Mouse (Mus musculus): ENCODE data around the gene 1700029P11Rik. TPM values are rescaled to one million over a fixed set of nuclear protein-coding genes. Genes with fewer than 3 reads are reported as not detected.
"Not testable (repeated sequence)": the region's sequence is repeated elsewhere in the genome, so short reads cannot be mapped to it uniquely, and the experiment has no call there.

The 1700029P11Rik gene
- total RNA-seq, 2 experiments from 2014 or later, result not detected

DNA sequence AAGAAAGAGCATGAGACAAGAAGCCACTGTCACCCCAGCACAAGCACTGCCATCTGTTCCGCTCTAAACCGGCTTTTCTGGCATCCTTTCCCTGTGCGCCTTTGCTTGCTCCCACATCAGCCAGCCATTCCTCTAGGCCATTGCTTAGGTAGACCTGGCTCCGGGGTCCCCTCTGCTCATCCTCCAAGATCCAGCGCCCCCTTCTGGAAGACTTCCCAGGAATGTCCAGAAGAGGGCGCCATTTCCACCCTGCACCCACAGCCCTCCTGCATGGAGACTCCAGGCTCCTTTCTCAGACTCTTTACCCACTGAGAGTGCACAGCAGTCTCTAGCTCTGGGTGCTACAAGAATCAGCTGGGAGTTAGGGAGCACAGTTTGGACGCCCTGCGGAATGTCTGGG, 23.9 kb upstream of the 1700029P11Rik start:
- DNase-seq (ENCODE audit: low spot score in 2 of 2), result peak; percentile 48 to 49

DNA sequence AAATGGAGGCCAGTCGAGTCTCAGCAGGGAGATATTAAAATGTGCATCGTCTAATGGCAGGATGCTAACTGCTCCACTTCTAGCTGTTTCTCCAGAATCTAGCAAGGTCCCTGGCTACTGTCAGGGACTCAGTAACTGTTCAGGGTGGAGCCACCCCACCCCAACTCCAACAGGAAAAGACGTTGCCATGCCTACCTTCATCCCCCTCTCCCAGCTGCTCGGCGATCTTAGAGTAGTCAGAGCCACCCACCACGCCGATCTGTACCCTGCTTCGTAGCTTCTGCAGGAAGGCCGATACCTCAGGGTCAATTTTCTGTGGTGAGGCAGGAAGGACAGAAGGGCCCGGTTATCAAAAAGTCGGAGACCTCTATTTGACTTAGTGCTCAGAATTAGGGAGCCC, 22.7 kb upstream of the 1700029P11Rik start:
- no peak for DNase-seq (ENCODE audit: low spot score in 2 of 2)

DNA sequence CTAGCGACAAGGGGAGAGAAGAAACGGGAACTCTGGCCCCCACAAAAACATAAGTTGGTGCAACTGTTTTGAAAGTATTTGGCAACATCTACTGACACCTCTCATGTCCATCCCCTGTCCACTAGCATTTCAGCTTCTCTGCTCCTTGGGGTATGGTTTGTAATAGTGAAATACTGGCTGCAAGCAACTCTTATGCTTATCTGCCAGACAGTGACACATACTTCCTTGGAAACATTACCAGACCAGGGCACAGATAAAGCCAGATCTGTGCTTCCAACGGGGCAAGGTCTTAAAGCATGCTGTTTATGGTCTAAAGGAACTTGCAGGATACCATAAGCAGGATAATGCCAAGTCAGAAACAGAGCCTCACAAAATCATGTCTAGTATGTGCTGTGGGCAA, 21.4 kb upstream of the 1700029P11Rik start:
- no peak for DNase-seq (ENCODE audit: low spot score in 2 of 2)

- peak; percentile 95 to 97 for DNase-seq (ENCODE audit: low spot score in 2 of 2)
Observed at GRCm38 (mm10) chr15:81960171-81961077, 19.9 kb upstream of the 1700029P11Rik start, which contains the start of gene Pmm1. Pmm1 (minus strand) TSS chr15:81960930.

DNA sequence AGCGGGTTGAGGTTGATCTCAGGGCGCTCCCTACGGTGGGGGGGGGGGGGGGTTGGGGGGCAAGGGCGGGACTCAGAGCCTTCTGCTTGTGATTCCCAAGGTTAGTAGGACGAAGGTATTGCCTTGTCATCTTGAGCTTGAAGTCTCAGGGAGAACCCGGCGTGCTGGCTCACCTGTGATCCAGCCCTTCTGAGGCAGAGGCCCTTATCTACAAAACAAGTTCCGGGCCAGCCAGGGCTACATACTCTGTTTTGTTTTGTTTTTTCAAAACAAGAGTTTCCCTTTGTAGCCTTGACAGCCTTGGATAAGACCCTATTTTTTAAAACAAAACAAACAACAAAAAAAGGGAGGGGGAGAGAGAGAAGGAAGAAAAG, 19.3 kb upstream of the 1700029P11Rik start:
- no peak for DNase-seq (ENCODE audit: low spot score in 2 of 2)

GRCm38 (mm10) chr15:81964262-81964661, 16.1 kb upstream of the 1700029P11Rik start:
- no peak for DNase-seq (ENCODE audit: low spot score in 2 of 2)

DNA sequence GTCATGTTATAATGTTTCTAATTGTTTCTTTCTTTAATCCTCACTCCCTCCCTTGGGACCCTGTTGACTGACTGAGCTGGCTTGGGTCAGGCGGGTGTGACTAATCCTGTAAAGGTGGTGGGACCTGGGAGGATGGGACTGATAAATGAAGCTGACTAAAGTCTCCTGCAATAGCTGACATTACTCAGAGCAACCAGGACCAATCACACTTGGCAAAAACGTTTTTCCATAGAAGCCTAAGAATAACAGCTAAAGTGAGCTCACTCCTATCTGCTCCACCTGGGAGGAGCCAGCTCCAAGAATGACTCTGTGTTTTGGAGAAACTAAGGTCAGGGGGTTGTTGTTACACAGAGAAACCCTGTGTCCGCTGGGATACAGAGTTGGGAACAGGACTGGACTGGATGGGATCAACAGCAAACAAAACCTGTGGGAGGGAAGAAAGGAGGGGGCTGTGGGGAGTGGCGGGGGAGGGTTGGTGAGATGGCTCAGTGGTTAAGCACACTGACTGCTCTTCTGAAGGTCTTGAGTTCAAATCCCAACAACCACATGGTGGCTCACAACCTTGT, 15.3 kb upstream of the 1700029P11Rik start:
- DNase-seq (ENCODE audit: low spot score in 2 of 2), result no peak

GRCm38 (mm10) chr15:81966062-81966829, 14.1 kb upstream of the 1700029P11Rik start:
- no peak for DNase-seq (ENCODE audit: low spot score in 2 of 2)

DNA sequence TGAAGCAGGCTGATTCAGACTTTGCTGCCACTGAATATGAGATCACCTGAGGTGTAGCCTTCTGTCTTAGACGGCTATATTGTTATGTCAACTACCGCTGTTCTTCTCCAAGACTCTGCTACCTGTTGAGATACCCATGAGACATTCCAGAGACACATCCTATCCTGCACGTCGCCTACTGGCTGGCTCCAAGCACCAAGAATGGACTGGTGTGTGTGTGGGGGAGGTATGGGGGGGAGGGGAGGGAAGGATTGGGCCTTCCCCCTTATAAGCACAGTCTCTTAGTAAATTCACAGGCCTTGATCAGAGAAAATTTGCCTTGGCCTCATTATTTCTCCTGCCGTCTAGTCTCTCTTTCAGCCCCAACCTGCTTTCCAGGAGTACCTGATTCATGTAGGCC, 12.5 kb upstream of the 1700029P11Rik start:
- no peak for DNase-seq (ENCODE audit: low spot score in 2 of 2)

- no peak for DNase-seq (ENCODE audit: low spot score in 2 of 2)
Observed at GRCm38 (mm10) chr15:81968447-81968846, 11.9 kb upstream of the 1700029P11Rik start.

GRCm38 (mm10) chr15:81969173-81969572, 11.2 kb upstream of the 1700029P11Rik start:
- DNase-seq (ENCODE audit: low spot score in 2 of 2), result no peak

DNA sequence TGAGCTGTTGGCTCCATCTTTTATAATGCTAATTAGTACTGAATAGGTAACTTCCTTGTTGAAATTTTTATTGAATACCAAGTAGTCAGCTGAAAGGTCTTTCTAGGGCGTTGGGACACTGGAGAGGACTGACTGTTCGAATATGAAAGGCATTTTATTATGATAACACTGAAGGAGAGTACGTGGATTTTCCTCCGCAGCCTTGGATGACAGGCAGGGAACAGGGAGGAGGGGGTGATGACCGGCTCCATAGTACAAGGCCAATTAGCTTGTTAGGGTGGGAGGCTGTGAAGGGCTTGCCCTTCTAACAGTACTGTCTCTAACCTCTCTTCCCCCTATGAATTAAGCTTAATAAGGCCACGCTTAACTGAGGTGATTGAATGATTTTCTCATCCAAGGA, 10.7 kb upstream of the 1700029P11Rik start:
- DNase-seq (ENCODE audit: low spot score in 2 of 2), result not testable (repeated sequence)

- DNase-seq (ENCODE audit: low spot score in 2 of 2), result not testable (repeated sequence)
Observed at GRCm38 (mm10) chr15:81970498-81970897, 9.8 kb upstream of the 1700029P11Rik start.

DNA sequence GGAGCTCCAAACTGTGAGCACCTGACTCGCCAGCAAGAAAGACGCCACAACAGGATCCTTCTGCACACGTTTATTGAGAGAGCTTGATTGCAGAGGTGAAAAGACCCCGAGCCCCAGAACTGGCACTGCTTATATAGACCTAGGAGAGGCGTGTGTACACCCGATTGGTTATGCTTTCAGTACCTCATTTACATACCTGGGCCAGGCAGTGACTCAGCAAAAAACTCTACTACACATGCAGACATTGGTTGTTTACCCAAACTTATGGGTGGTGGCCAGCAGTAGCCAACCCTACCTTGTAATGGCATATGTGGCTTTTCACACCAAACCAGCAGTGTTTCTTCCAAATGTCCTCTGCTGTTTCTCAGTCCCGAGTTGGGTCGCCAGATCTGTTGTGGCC, 5.2 kb upstream of the 1700029P11Rik start:
- not testable (repeated sequence) for DNase-seq (ENCODE audit: low spot score in 2 of 2)

GRCm38 (mm10) chr15:81982173-81982572, 1.8 kb downstream of the 1700029P11Rik start:
- no peak for DNase-seq (ENCODE audit: low spot score in 2 of 2)

DNA sequence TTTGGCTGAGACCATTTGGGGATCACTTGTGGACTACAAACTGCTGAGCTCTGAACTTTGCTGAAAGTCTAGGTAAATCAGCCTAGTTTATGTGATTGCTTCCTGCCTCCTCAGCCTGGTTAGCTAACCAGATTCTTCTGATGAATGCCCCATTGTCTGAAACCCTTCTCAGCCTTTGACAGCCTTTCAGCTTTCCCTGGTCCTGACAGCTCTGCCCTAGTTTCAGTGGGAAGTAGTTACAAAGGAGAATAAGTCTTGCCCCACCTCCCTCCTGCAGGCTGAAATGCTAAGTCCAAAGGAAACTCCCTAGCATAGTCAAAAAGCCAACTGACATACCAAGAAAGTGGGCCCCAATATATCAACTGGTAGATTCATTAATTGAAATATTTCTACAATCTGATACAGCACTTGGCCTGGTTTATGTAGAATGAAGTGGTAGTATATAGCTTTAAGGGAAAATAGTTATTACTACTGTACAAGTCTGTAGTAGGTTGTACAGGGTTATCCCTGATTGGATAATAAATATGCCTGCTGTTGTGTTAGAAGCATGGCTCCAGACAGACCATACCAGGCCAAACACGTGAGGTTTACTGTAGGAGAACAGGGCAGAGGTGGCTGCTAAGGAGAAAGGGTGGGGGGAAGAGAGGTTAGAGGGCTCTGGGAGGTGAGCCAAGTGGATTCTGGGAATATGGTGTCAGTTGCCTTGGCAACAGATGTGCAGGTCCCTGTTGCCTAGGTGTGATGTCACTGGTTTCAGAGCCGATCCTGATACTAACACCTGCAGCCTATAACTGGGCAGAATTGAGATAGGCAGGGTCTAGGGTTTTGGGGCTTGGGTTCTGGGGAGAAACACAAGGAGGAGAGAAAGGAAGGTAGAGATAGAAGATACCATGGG, 5.2 kb downstream of the 1700029P11Rik start:
- no peak for DNase-seq (ENCODE audit: low spot score in 2 of 2)

GRCm38 (mm10) chr15:81987646-81988045, 7.3 kb downstream of the 1700029P11Rik start, which contains the start of gene Xrcc6:
Xrcc6 (plus strand) TSS chr15:81987835.
- no peak for DNase-seq (ENCODE audit: low spot score in 2 of 2)

DNA sequence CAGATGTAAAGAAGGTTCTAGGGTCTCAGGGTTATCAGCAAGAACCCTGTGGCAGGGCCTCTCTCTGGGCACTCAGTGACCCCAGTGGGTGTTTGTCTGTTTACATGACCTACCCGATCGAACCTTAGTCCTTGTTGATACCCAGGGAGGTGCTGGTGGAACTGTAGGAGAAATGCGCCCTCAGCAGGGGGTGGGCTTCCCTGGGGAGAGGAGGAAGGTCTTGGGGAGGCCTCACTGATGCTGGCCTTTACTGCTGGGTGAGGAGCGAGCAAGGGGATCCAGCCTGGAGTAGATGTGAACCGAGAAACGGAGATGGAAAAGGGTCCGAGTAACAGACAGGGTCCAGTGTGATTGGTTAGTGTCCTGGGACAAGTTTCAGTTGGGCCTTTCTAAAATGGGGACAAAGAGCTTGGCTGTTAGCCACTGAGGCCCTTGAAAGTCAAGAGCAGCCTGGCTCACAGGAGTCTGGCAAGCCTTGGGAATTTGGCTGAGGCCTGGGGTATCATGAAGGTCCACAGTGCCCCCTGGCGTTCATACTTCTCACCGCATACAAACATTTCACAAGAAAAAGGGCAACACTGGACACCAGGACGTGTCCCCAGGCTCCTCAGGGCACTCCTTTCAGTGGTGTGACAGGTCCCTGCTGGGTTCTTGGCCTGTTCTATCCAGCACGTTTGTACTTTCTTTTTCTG, 9.2 kb downstream of the 1700029P11Rik start:
- peak; percentile 80 to 84 for DNase-seq (ENCODE audit: low spot score in 2 of 2)

DNA sequence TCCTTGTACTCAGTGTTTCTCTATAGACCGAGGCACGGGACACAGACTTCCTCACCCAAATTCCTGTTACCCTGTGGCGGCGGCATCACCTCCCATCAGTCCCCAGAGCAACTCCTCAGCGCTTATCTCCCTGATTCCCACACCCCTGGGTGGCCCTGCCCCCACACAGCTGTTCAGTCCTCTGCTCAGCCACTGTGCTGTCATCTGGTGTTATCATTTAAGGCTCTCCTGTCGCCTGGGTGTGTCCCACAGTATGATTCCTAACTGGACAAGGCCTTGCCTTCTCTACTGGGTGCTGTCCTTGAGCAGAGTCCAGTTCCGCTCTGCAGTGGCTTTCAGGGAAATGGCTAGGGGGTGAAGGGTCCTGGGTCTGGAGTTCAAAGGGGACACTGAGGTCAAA, 10.2 kb downstream of the 1700029P11Rik start:
- no peak for DNase-seq (ENCODE audit: low spot score in 2 of 2)

- DNase-seq (ENCODE audit: low spot score in 2 of 2), result no peak
Observed at GRCm38 (mm10) chr15:81993992-81994391, 13.7 kb downstream of the 1700029P11Rik start.

Measured in adrenal gland, adult 18-20 months (tissue).